9 mouse cellular contexts compared by ENCODE assay signal in genomic region chr7:16760292-16760691, GRCm38 (mm10). TPM values are rescaled to one million over a fixed set of nuclear protein-coding genes. Genes with fewer than 3 reads are reported as not detected.
DNase-seq lines count a peak whose midpoint lies in the region; ATAC-seq and TF ChIP-seq lines count a peak whose summit lies in the region.
"Had no signal": no experiment of that assay in that cellular context is flagged by ENCODE, and none has a peak within 500 bp of the region (broad histone marks: within the 10 kb centered on the region; RNA-seq: fewer than 3 reads in every experiment).

No protein-coding gene starts in this region.

- intact Hi-C loops in left cerebral cortex, adult 2 months (cut with DNase I) = no loop called here

- no peak overlapping the region for H3K9ac ChIP-seq in heart, embryonic 15.5 days
- no peak overlapping the region for H3K9ac ChIP-seq in limb, embryonic 13.5 days

- ATAC-seq in activated CD4-positive, CD25-positive, alpha-beta regulatory T cell, adult 4 months = peak; percentile 57
- ATAC-seq in heart, embryonic 15.5 days (replicated peaks; ENCODE audit: insufficient number of reproducible peaks, insufficient read depth, low FRiP score, low read depth) = 0 out of 2 replicates have a peak, but pooled peaks have one; percentile 40
- ATAC-seq in limb, embryonic 13.5 days (ENCODE audit: low FRiP score, low read depth) = peak; percentile 24; the same call in 1 of the 2 replicates
- ATAC-seq in monocyte, adult 5-6 weeks (replicated peaks; ENCODE audit: insufficient number of reproducible peaks, low FRiP score, low TSS enrichment, poor library complexity, severe bottlenecking) = no peak

- H3K9me3 ChIP-seq in heart, embryonic 15.5 days (replicated peaks) = no peaks in the 10 kb centered on the region
- no peaks in the 10 kb centered on the region for H3K9me3 ChIP-seq in limb, embryonic 13.5 days

- DNase-seq in CD4-positive helper T cell, adult 2 months (ENCODE audit: low read depth, low spot score) = peak; percentile 65
- DNase-seq in testis, postnatal 14 days (ENCODE audit: low spot score) = peak; percentile 53
- no peak for DNase-seq in layer of hippocampus, adult 2 months (ENCODE audit: low spot score in 2 of 2)
- no peak for DNase-seq in left cerebral cortex, adult 2 months (ENCODE audit: extremely low spot score in 1 of 2, low spot score in 2 of 2)

- H3K4me2 ChIP-seq in heart, embryonic 15.5 days = no peak overlapping the region
- no peak overlapping the region for H3K4me2 ChIP-seq in limb, embryonic 13.5 days (replicated peaks)

- H3K4me3 ChIP-seq in heart, embryonic 15.5 days = no peak overlapping the region
- no peak overlapping the region for H3K4me3 ChIP-seq in limb, embryonic 13.5 days
- no peak overlapping the region for H3K4me3 ChIP-seq in layer of hippocampus, adult 2 months
- H3K4me3 ChIP-seq in left cerebral cortex, adult 2 months = no peak overlapping the region
- H3K4me3 ChIP-seq: myocyte had no signal

- peaks cover 18% of the 10 kb centered on the region for H3K4me1 ChIP-seq in heart, embryonic 15.5 days (replicated peaks)
- H3K4me1 ChIP-seq in limb, embryonic 13.5 days = peaks cover 16% of the 10 kb centered on the region

- WGBS in heart, embryonic 15.5 days = 27% methylated on average over 8 of the region's 8 CpGs
- 19% methylated on average over 8 of the region's 8 CpGs for WGBS in limb, embryonic 13.5 days

- TF ChIP-seq CTCF in layer of hippocampus, adult 2 months (conservative IDR thresholded peaks at IDR 0.05) = no peak
- no peak for TF ChIP-seq CTCF in left cerebral cortex, adult 2 months (IDR thresholded peaks at IDR 0.05)

- no peaks in the 10 kb centered on the region for H3K27me3 ChIP-seq in heart, embryonic 15.5 days
- H3K27me3 ChIP-seq in limb, embryonic 13.5 days = no peaks in the 10 kb centered on the region

- H3K27ac ChIP-seq in heart, embryonic 15.5 days = peak overlapping the region; percentile 54
- H3K27ac ChIP-seq in limb, embryonic 13.5 days = peak overlapping the region; percentile 39; the same call in 1 of the 2 replicates
- no peak overlapping the region for H3K27ac ChIP-seq in layer of hippocampus, adult 2 months
- no peak overlapping the region for H3K27ac ChIP-seq in left cerebral cortex, adult 2 months

- H3K36me3 ChIP-seq in heart, embryonic 15.5 days = no peaks in the 10 kb centered on the region
- no peaks in the 10 kb centered on the region for H3K36me3 ChIP-seq in limb, embryonic 13.5 days

RNA-seq across cellular contexts. Expression of gene Slc1a5, which starts 20.8 kb away (rescaled TPM):
- polyA plus RNA-seq in activated CD4-positive, CD25-positive, alpha-beta regulatory T cell, adult 4 months (2017; shearing (Covaris generic)) = 100 to 1,000 TPM; 143 to 179 TPM
- polyA plus RNA-seq in heart, embryonic 15.5 days (2015; fragmentation: Nextera tagmentation; extraction: Ambion mirVana) = 40.2 and 46.4 TPM in 2 replicates
- polyA plus RNA-seq in limb, embryonic 13.5 days (2015; fragmentation: Nextera tagmentation; extraction: Ambion mirVana) = 33.1 and 35.5 TPM in 2 replicates
- total RNA-seq in monocyte, adult 5-6 weeks (2017) = 40.9 to 71.2 TPM (median 56.6 TPM) in 3 replicates
- 1 to 10 TPM; 3.5 to 4.7 TPM for total RNA-seq in layer of hippocampus, adult 2 months (2021)
- total RNA-seq in left cerebral cortex, adult 2 months (2021) = 1 to 10 TPM; 3.2 to 6.2 TPM

RNA-seq across cellular contexts. Expression of gene Ap2s1, which starts 22.1 kb away (rescaled TPM):
- 100 to 1,000 TPM; 101 to 111 TPM for polyA plus RNA-seq in activated CD4-positive, CD25-positive, alpha-beta regulatory T cell, adult 4 months (2017; shearing (Covaris generic))
- polyA plus RNA-seq in heart, embryonic 15.5 days (2015; fragmentation: Nextera tagmentation; extraction: Ambion mirVana) = 194 and 219 TPM in 2 replicates
- 243 and 265 TPM in 2 replicates for polyA plus RNA-seq in limb, embryonic 13.5 days (2015; fragmentation: Nextera tagmentation; extraction: Ambion mirVana)
- 59.7 to 77.7 TPM (median 69.6 TPM) in 3 replicates for total RNA-seq in monocyte, adult 5-6 weeks (2017)
- 100 to 1,000 TPM; 237 to 271 TPM for total RNA-seq in layer of hippocampus, adult 2 months (2021)
- total RNA-seq in left cerebral cortex, adult 2 months (2021) = 100 to 1,000 TPM; 248 to 254 TPM

RNA-seq across cellular contexts. Expression of gene Ceacam9, which starts 38.6 kb away (rescaled TPM):
- not detected for polyA plus RNA-seq in activated CD4-positive, CD25-positive, alpha-beta regulatory T cell, adult 4 months (2017; shearing (Covaris generic))
- polyA plus RNA-seq in heart, embryonic 15.5 days (2015; fragmentation: Nextera tagmentation; extraction: Ambion mirVana) = not detected in 2 replicates
- polyA plus RNA-seq in limb, embryonic 13.5 days (2015; fragmentation: Nextera tagmentation; extraction: Ambion mirVana) = not detected in 2 replicates
- total RNA-seq in monocyte, adult 5-6 weeks (2017) = not detected in 3 replicates
- total RNA-seq in layer of hippocampus, adult 2 months (2021) = not detected
- under 1 TPM; 0.32 to 0.33 TPM for total RNA-seq in left cerebral cortex, adult 2 months (2021)
- polyA plus RNA-seq: myocyte had no signal

RNA-seq across cellular contexts. Expression of gene Strn4, which starts 55.4 kb away (rescaled TPM):
- 10 to 100 TPM; 23.0 to 23.1 TPM for polyA plus RNA-seq in activated CD4-positive, CD25-positive, alpha-beta regulatory T cell, adult 4 months (2017; shearing (Covaris generic))
- polyA plus RNA-seq in heart, embryonic 15.5 days (2015; fragmentation: Nextera tagmentation; extraction: Ambion mirVana) = 73.9 and 90.0 TPM in 2 replicates
- polyA plus RNA-seq in limb, embryonic 13.5 days (2015; fragmentation: Nextera tagmentation; extraction: Ambion mirVana) = 117 and 124 TPM in 2 replicates
- total RNA-seq in monocyte, adult 5-6 weeks (2017) = 70.9 to 99.8 TPM (median 71.5 TPM) in 3 replicates
- total RNA-seq in layer of hippocampus, adult 2 months (2021) = 100 to 1,000 TPM; 286 to 314 TPM
- total RNA-seq in left cerebral cortex, adult 2 months (2021) = 100 to 1,000 TPM; 287 to 321 TPM

RNA-seq across cellular contexts. Expression of gene Fkrp, which starts 56.2 kb away (rescaled TPM):
- polyA plus RNA-seq in activated CD4-positive, CD25-positive, alpha-beta regulatory T cell, adult 4 months (2017; shearing (Covaris generic)) = 1 to 10 TPM; 6.5 to 7.5 TPM
- polyA plus RNA-seq in heart, embryonic 15.5 days (2015; fragmentation: Nextera tagmentation; extraction: Ambion mirVana) = 30.8 and 32.7 TPM in 2 replicates
- 32.4 and 33.3 TPM in 2 replicates for polyA plus RNA-seq in limb, embryonic 13.5 days (2015; fragmentation: Nextera tagmentation; extraction: Ambion mirVana)
- 9.6 to 15.3 TPM (median 10.6 TPM) in 3 replicates for total RNA-seq in monocyte, adult 5-6 weeks (2017)
- 10 to 100 TPM; 46.7 to 49.5 TPM for total RNA-seq in layer of hippocampus, adult 2 months (2021)
- total RNA-seq in left cerebral cortex, adult 2 months (2021) = 10 to 100 TPM; 51.0 to 52.2 TPM

Comparison
In these comparisons a context has a peak if more than half of its experiments do, and no peak if none do; other contexts are left out.
1. DNase-seq: peak in CD4-positive helper T cell, adult 2 months (single experiment) and testis, postnatal 14 days (single experiment); none in layer of hippocampus, adult 2 months (0 of 2) and left cerebral cortex, adult 2 months (0 of 2).
2. H3K27ac ChIP-seq: peak in heart, embryonic 15.5 days (single experiment) and limb, embryonic 13.5 days (single experiment); none in layer of hippocampus, adult 2 months (single experiment) and left cerebral cortex, adult 2 months (single experiment).